Mouse (Mus musculus): ENCODE results near the gene Rint1.

Rint1 gene

GRCm38 (mm10) chr5:23787536-23788389 is at the start of gene Rint1:
Rint1 (plus strand) TSS chr5:23787711.
- DNase-seq: peak; percentile 97 to 98

DNA sequence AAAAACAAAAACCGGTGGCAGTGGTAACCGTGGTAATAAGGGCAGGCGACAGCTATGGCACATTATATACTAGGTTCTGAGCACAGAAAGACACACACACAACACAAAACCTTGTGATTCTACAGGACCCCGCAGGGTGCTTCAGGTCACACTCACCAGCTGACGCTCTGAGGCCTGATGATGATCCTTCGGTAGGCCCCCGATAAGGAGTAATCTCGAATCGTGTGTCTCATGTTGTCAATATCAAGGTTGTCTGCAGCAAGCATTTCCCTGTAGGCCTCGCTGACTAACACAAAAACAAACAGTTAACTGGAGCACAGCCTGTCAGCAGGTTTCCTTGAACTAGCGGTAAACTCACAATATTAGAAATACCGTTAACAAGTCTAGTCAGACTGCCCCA is 44.2 kb upstream of the Rint1 start:
- no peak for DNase-seq

DNA sequence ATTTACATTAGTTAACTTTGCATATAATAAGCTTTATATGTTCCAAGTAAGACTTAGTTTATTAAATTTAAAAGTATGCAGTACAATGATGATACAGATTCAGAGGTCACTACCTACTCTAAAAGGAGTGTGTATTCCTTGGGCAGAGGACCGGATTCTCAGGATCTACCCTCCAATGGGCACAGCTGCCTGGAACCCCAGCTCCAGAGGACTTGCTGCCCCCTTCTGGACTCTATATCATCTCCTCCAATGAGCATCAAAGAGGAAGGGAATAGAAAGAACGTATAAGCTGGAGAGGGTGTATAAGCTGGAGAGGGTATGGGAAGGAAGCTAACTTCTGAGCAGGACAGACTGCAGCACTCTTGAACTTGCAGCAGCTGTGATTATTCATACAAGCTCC is 37.6 kb upstream of the Rint1 start:
- DNase-seq: no peak

DNA sequence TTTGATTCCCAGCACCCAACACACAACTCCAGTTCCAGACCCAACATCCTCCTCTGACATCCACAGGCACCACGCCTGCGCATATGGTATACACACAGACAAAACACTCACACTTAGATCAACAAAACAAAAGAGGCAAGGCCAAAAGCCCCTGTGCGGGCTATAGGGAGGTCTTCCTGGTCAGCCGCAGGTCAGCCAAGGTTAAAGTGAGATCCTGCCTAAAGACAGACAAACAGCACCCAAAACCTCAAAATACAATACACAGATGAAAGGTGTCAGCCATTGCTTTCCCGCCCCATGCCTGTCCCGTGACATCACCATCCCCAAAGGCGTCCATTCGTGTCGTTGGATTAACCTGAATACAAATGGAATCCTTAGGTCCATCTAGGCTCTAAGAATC is 31.9 kb upstream of the Rint1 start:
- DNase-seq: no peak

- peak in 1 of 2 experiments; percentile 3 for DNase-seq
These were observed 31.1 kb upstream of the Rint1 start for GRCm38 (mm10) chr5:23756368-23756767.

GRCm38 (mm10) chr5:23758633-23759032 is 28.9 kb upstream of the Rint1 start:
- DNase-seq: peak; percentile 17 to 28

GRCm38 (mm10) chr5:23762531-23762930 is 25.0 kb upstream of the Rint1 start:
- DNase-seq: no peak

- no peak for DNase-seq
These were observed 23.0 kb upstream of the Rint1 start for GRCm38 (mm10) chr5:23764557-23764956.

GRCm38 (mm10) chr5:23771105-23771504 is 16.4 kb upstream of the Rint1 start:
- DNase-seq: no peak

DNA sequence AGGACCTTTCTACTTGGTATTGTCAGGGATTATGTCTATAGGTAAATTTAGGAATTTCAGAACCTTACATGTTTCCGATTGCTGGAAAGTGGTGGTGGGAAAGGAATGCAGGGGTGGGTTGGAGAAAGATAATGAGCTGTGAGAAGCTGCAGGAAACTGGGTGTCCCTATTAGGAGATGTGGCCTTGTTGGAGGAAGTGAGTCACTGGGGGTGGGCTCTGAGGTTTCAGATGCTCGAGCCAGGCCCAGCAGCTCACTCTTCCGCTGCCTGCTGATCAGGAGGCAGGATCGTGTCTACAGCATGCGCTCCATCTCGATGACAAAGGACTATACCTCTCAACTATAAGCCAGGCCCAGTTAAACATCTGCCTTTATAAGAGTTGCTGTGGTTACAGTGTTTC is 13.3 kb upstream of the Rint1 start:
- no peak for DNase-seq

GRCm38 (mm10) chr5:23780516-23780915 is 7.0 kb upstream of the Rint1 start:
- DNase-seq: no peak

GRCm38 (mm10) chr5:23781172-23781571 is 6.3 kb upstream of the Rint1 start:
- no peak for DNase-seq

DNA sequence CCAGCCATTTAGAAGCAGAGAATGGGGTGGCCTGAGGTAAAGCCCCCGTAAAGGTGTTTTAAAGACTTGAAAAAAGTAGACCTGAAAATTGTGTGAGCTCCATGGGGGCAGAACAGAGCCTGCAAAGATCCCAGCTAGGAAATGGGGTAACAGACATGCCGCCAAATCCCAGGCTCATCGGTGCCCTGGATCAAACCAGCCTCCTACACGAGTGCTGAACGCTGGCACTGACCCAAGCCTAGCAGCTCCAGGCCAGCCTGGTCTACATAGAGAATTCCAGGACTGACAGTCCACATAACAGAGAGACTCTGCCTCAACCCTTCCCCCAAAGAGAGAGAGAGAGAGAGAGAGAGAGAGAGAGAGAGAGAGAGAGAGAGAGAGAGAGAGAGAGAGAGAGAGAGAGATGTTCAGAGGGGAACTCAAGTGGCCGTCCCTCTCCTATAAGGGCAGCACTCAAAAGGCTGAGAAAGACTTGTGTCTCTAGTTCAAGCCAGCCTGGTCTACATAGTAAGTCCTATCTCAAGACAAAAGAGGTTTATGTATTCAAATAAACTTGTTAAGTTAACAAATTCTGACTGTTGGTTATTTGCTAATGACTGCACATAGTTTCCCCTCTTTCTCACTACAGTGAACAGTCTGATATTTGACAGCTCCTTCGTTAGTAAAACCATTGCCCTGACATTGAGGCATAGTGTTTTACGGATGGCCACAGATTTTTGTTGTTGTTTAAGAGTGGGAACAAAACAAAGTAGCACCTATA is 5.3 kb upstream of the Rint1 start:
- no peak for DNase-seq

- peak; percentile 81 to 84 for DNase-seq
These were observed 4.3 kb upstream of the Rint1 start, which contains the start of gene Pus7 for GRCm38 (mm10) chr5:23782931-23783877. Pus7 (minus strand) TSS chr5:23783711.

DNA sequence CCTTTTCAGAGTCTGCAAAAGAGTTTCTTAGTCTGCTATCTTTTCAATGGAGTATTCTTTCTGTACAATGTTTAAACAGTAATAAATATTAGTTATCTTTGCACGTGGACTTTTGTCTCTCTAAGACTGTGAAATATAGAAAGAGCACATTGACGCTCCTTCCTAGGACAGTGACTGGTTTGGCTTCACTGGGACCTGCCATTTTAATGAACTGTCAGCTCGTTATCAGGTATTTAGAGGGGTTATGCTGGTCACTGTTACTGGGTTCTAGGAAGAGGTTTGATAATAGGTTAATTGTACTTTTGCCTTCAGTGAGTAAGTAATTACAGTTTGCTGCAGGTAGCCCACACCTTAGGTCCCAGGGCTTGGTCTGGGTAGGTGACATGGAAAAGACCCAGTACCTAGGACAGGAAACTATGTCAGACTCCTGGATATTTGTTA is 899 bp downstream of the Rint1 start:
- DNase-seq: no peak

- no peak for DNase-seq
These were observed 1.6 kb downstream of the Rint1 start for GRCm38 (mm10) chr5:23789078-23789612.

- DNase-seq: no peak
These were observed 5.2 kb downstream of the Rint1 start for GRCm38 (mm10) chr5:23792726-23793125.

DNA sequence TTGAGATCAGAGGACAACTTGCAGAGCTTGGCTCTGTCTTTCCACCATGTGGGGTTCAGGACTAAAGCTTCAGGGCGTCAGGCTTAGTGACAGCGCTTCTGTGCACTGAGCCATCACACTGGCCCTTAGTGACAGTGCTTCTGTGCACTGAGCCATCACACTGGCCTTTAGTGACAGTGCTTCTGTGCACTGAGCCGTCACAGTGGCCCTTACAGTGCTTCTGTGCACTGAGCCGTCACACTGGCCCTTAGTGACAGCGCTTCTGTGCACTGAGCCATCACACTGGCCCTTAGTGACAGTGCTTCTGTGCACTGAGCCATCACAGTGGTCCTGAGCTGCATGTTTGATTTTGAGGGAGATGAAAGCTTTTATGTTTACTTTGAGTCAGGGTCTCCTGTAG is 27.3 kb downstream of the Rint1 start:
- DNase-seq: no peak

GRCm38 (mm10) chr5:23816681-23817080 is 29.2 kb downstream of the Rint1 start:
- no peak for DNase-seq

DNA sequence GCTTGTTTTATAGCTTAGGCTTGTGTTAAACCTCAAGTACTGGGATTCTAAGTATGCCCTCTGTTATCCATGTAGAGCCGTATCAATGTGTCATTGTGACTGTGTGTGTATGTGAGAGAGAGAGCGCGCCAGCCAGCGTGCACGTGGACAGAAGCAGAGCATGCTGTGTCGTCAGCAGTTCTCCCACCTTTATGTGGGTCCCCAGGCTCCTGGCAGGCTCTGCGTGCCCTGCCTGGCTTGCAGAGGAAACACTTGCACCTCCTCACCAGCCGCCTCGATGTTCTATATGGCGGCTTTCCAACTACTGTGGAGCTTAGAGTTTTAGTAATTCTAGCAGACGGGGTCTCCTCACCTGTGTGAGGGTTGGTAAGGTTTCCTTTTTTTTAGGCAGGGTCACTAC is 34.8 kb downstream of the Rint1 start:
- DNase-seq: no peak

GRCm38 (mm10) chr5:23824171-23824733 is 36.7 kb downstream of the Rint1 start:
- DNase-seq: no peak

All from B cell, adult 2 months (primary cell).